Mouse (Mus musculus) MEL (cell line): ENCODE results near the gene Adgrv1. TPM values are rescaled to one million over a fixed set of nuclear protein-coding genes. Genes with fewer than 3 reads are reported as not detected.

Experiments used
- DNase-seq: peaks from one replicate; pipeline ENCODE4 v3.0.0; 2011; ENCODE audit warnings: low read depth, low spot score
- H3K27ac ChIP-seq: 2 replicates; pipeline ENCODE4 v1.5.1; 2012; ENCODE audit warnings: low read depth, mild to moderate bottlenecking, control low read depth, low read length, moderate library complexity; ENCODE audit not compliant: control insufficient read depth
- H3K27me3 ChIP-seq, 2 experiments: fragments of 150-350 bp in 1 of 2; sonication (generic) in 1 of 2; 2 replicates each; pipeline ENCODE4 v1.6.1; 2012; ENCODE audit warnings: low read length in 2 of 2, mild to moderate bottlenecking in 2 of 2, improper control_type of control experiment in 1 of 2, moderate library complexity in 1 of 2; ENCODE audit not compliant: insufficient read depth in 2 of 2, control insufficient read depth in 1 of 2
- H3K36me3 ChIP-seq, 2 experiments: 2 replicates each; pipeline ENCODE4 v1.6.1; 2012 to 2014; ENCODE audit warnings: low read length in 2 of 2, improper control_type of control experiment in 1 of 2, inconsistent platforms in 1 of 2, mild to moderate bottlenecking in 1 of 2; ENCODE audit not compliant: insufficient read depth in 2 of 2, control insufficient read depth in 1 of 2
- H3K4me1 ChIP-seq, 2 experiments: fragments of 150-350 bp in 1 of 2; sonication (generic) in 1 of 2; 2 replicates each; pipeline ENCODE4 v1.6.1; 2012; ENCODE audit warnings: low read length in 2 of 2, improper control_type of control experiment in 1 of 2, mild to moderate bottlenecking in 1 of 2; ENCODE audit not compliant: insufficient read depth in 2 of 2, control insufficient read depth in 1 of 2
- H3K4me3 ChIP-seq, 2 experiments: fragments of 150-350 bp in 1 of 2; sonication (generic) in 1 of 2; 2 replicates each; pipeline ENCODE4 v1.5.1; 2012; ENCODE audit warnings: low read depth in 2 of 2, low read length in 2 of 2, mild to moderate bottlenecking in 2 of 2, moderate library complexity in 2 of 2, control low read depth in 1 of 2, improper control_type of control experiment in 1 of 2; ENCODE audit not compliant: control insufficient read depth in 1 of 2, insufficient read depth in 1 of 2
- H3K79me2 ChIP-seq: 2 replicates; pipeline ENCODE4 v1.6.1; 2012; ENCODE audit warnings: mild to moderate bottlenecking, low read length, moderate library complexity; ENCODE audit not compliant: control insufficient read depth, poor library complexity, insufficient read depth
- H3K9ac ChIP-seq: 2 replicates; pipeline ENCODE4 v1.6.1; 2012; ENCODE audit warnings: low read depth, mild to moderate bottlenecking, control low read depth, low read length, moderate library complexity; ENCODE audit not compliant: control insufficient read depth, poor library complexity, severe bottlenecking
- H3K9me3 ChIP-seq: fragments of 150-350 bp; sonication (generic); replicated peaks from 2 replicates; pipeline ENCODE4 v1.6.1; 2012; ENCODE audit warnings: mild to moderate bottlenecking, low read length, improper control_type of control experiment, moderate library complexity; ENCODE audit not compliant: insufficient read depth
- CTCF ChIP-seq, 3 experiments: IDR thresholded peaks in 2 of 3; conservative IDR thresholded peaks in 1 of 3; 2 replicates each; pipeline ENCODE4 v1.5.1; 2011 to 2012; ENCODE audit warnings: low read length in 3 of 3, low read depth in 2 of 3, mild to moderate bottlenecking in 2 of 3, improper control_type of control experiment in 1 of 3, inconsistent platforms in 1 of 3, mixed read lengths in 1 of 3, moderate library complexity in 1 of 3; ENCODE audit not compliant: control insufficient read depth in 1 of 3, insufficient read depth in 1 of 3, poor library complexity in 1 of 3, severe bottlenecking in 1 of 3
- E2F4 ChIP-seq: IDR thresholded peaks from 2 replicates; pipeline ENCODE4 v1.6.1; 2011; ENCODE audit warnings: low read depth, low read length, improper control_type of control experiment, borderline replicate concordance
- ELF1 ChIP-seq: IDR thresholded peaks from 2 replicates; pipeline ENCODE4 v1.6.1; 2014; ENCODE audit warnings: low read depth, mild to moderate bottlenecking, inconsistent platforms, low read length, improper control_type of control experiment, moderate library complexity
- ETS1 ChIP-seq: IDR thresholded peaks from 2 replicates; pipeline ENCODE4 v1.6.1; 2012; ENCODE audit warnings: low read depth, mild to moderate bottlenecking, inconsistent platforms, low read length, improper control_type of control experiment, moderate library complexity
- GABPA ChIP-seq: IDR thresholded peaks from 2 replicates; pipeline ENCODE4 v1.6.1; 2012; ENCODE audit warnings: low read depth, mild to moderate bottlenecking, inconsistent platforms, low read length, improper control_type of control experiment, moderate library complexity
- GATA1 ChIP-seq: IDR thresholded peaks from 2 replicates; pipeline ENCODE4 v1.6.1; 2011; ENCODE audit warnings: low read depth, low read length, improper control_type of control experiment
- JUND ChIP-seq: IDR thresholded peaks from 2 replicates; pipeline ENCODE4 v1.6.1; 2011; ENCODE audit warnings: low read depth, mild to moderate bottlenecking, improper control_type of control experiment, low read length
- MAFK ChIP-seq: IDR thresholded peaks from 2 replicates; pipeline ENCODE4 v1.6.1; 2011; ENCODE audit warnings: low read depth, mild to moderate bottlenecking, low read length, improper control_type of control experiment, borderline replicate concordance
- MEF2A ChIP-seq: IDR thresholded peaks from 2 replicates; pipeline ENCODE4 v1.6.1; 2014; ENCODE audit warnings: low read depth, mild to moderate bottlenecking, inconsistent platforms, low read length, improper control_type of control experiment; ENCODE audit not compliant: poor library complexity, insufficient replicate concordance, severe bottlenecking; ENCODE audit errors: extremely low read depth
- MXI1 ChIP-seq: IDR thresholded peaks from 2 replicates; pipeline ENCODE4 v1.6.1; 2011; ENCODE audit warnings: mild to moderate bottlenecking, low read depth, low read length, improper control_type of control experiment
- MYB ChIP-seq: IDR thresholded peaks from 2 replicates; pipeline ENCODE4 v1.6.1; 2011; ENCODE audit warnings: mild to moderate bottlenecking, low read depth, low read length, improper control_type of control experiment
- MYC ChIP-seq: IDR thresholded peaks from 2 replicates; pipeline ENCODE4 v1.6.1; 2011; ENCODE audit warnings: low read depth, mild to moderate bottlenecking, low read length, improper control_type of control experiment, moderate library complexity
- NELFE ChIP-seq: IDR thresholded peaks from 2 replicates; pipeline ENCODE4 v1.6.1; 2011; ENCODE audit warnings: low read depth, low read length, improper control_type of control experiment
- NRF1 ChIP-seq: IDR thresholded peaks from 2 replicates; pipeline ENCODE4 v1.6.1; 2014; ENCODE audit warnings: low read depth, mild to moderate bottlenecking, inconsistent platforms, low read length, improper control_type of control experiment, moderate library complexity; ENCODE audit not compliant: poor library complexity, insufficient read depth, severe bottlenecking
- POLR2A ChIP-seq, 2 experiments: IDR thresholded peaks; 2 replicates each; pipeline ENCODE4 v1.6.1; 2011 to 2012; ENCODE audit warnings: low read length in 2 of 2, mild to moderate bottlenecking in 2 of 2, control low read depth in 1 of 2, improper control_type of control experiment in 1 of 2, low read depth in 1 of 2, moderate library complexity in 1 of 2; ENCODE audit not compliant: control insufficient read depth in 1 of 2, insufficient read depth in 1 of 2, poor library complexity in 1 of 2
- POLR2AphosphoS5 ChIP-seq: IDR thresholded peaks from 2 replicates; pipeline ENCODE4 v1.6.1; 2012; ENCODE audit warnings: low read depth, borderline replicate concordance, mild to moderate bottlenecking, inconsistent platforms, low read length, moderate library complexity, mixed read lengths
- RAD21 ChIP-seq: IDR thresholded peaks from 2 replicates; pipeline ENCODE4 v1.6.1; 2011; ENCODE audit warnings: mild to moderate bottlenecking, low read depth, low read length, improper control_type of control experiment
- SIN3A ChIP-seq: IDR thresholded peaks from 2 replicates; pipeline ENCODE4 v1.6.1; 2012; ENCODE audit warnings: low read length, improper control_type of control experiment, inconsistent platforms
- SMC3 ChIP-seq: IDR thresholded peaks from 2 replicates; pipeline ENCODE4 v1.6.1; 2011; ENCODE audit warnings: low read depth, low read length, improper control_type of control experiment
- TAL1 ChIP-seq: IDR thresholded peaks from 2 replicates; pipeline ENCODE4 v1.6.1; 2012; ENCODE audit warnings: mild to moderate bottlenecking, inconsistent platforms, low read length, moderate library complexity, mixed read lengths
- USF2 ChIP-seq, 2 experiments: IDR thresholded peaks; 2 replicates each; pipeline ENCODE4 v1.6.1; 2011 to 2012; ENCODE audit warnings: improper control_type of control experiment in 2 of 2, low read length in 2 of 2, borderline replicate concordance in 1 of 2, inconsistent platforms in 1 of 2, low read depth in 1 of 2, mild to moderate bottlenecking in 1 of 2; ENCODE audit not compliant: insufficient read depth in 1 of 2
- ZKSCAN1 ChIP-seq: IDR thresholded peaks from 2 replicates; pipeline ENCODE4 v1.6.1; 2012; ENCODE audit warnings: low read depth, mild to moderate bottlenecking, inconsistent platforms, low read length, improper control_type of control experiment, moderate library complexity
- ZMIZ1 ChIP-seq: IDR thresholded peaks from 2 replicates; pipeline ENCODE4 v1.6.1; 2012; ENCODE audit warnings: low read depth, mild to moderate bottlenecking, inconsistent platforms, low read length, improper control_type of control experiment, moderate library complexity
- polyA plus RNA-seq, 2 experiments: library from polyadenylated mRNA; stranded (reverse) in 1 of 2; unstranded in 1 of 2; fragments of >175 nt in 1 of 2; fragments of >200 nt in 1 of 2; gene quantifications; 2 replicates each; pipeline versions ENCODE4 v1.2.1 to v1.2.4; 2012; ENCODE audit warnings: low replicate concordance in 2 of 2, low read depth in 1 of 2; ENCODE audit not compliant: insufficient read length in 2 of 2, insufficient read depth in 1 of 2, missing spikeins in 1 of 2
- total RNA-seq: library from RNA; depleted of rRNA; stranded (reverse); fragments of 300-350 nt; gene quantifications from 2 replicates; pipeline ENCODE4 v1.2.3, GENCODE M21; 2012

Gene Adgrv1
- total and polyA plus RNA-seq, 3 experiments: 5.6 to 5.8 TPM; not detected in 1

- H3K4me1 ChIP-seq: no peaks in the 10 kb centered on the region
- no peak overlapping the region for H3K4me3 ChIP-seq
- DNase-seq: no peak
- H3K9me3 ChIP-seq: no peaks in the 10 kb centered on the region
- no peaks in the 10 kb centered on the region for H3K36me3 ChIP-seq
- no peak overlapping the region for H3K27ac ChIP-seq
- H3K79me2 ChIP-seq: no peaks in the 10 kb centered on the region
- H3K9ac ChIP-seq: no peak overlapping the region
- no peaks in the 10 kb centered on the region for H3K27me3 ChIP-seq
- no peak for TF ChIP-seq MYB
- no peak for TF ChIP-seq MAFK
- no peak for TF ChIP-seq ELF1
- TF ChIP-seq TAL1: no peak
- TF ChIP-seq RAD21: no peak
- no peak for TF ChIP-seq E2F4
- TF ChIP-seq POLR2A (IDR thresholded peaks at IDR 0.05; ENCODE audit: control insufficient read depth in 1 of 2, insufficient read depth in 1 of 2, low read depth in 1 of 2, low read length in 2 of 2, poor library complexity in 1 of 2): no peak
- TF ChIP-seq JUND: no peak
- TF ChIP-seq MXI1: no peak
- no peak for TF ChIP-seq SMC3
Observed at GRCm38 (mm10) chr13:81280650-81281229, 352.2 kb downstream of the Adgrv1 start.

- H3K4me1 ChIP-seq: no peaks in the 10 kb centered on the region
- TF ChIP-seq NRF1 (no peak), GABPA (no peak), POLR2AphosphoS5 (no peak), ZKSCAN1 (no peak), MEF2A (no peak), MAFK (no peak), TAL1 (no peak), SIN3A (no peak), JUND (no peak), NELFE (no peak), E2F4 (no peak), CTCF (IDR thresholded peaks at IDR 0.05 in 2 of 3, conservative IDR thresholded peaks at IDR 0.05 in 1 of 3; ENCODE audit: control insufficient read depth in 1 of 3, insufficient read depth in 1 of 3, low read depth in 2 of 3, low read length in 3 of 3, poor library complexity in 1 of 3, severe bottlenecking in 1 of 3) (no peak), ZMIZ1 (no peak), GATA1 (no peak), USF2 (IDR thresholded peaks at IDR 0.05; ENCODE audit: borderline replicate concordance in 1 of 2, insufficient read depth in 1 of 2, low read depth in 1 of 2, low read length in 2 of 2) (no peak), ETS1 (no peak), MYC (no peak)
- H3K36me3 ChIP-seq: no peaks in the 10 kb centered on the region
- H3K27ac ChIP-seq: no peak overlapping the region
- H3K9me3 ChIP-seq: no peaks in the 10 kb centered on the region
- H3K9ac ChIP-seq: no peak overlapping the region
- H3K79me2 ChIP-seq: no peaks in the 10 kb centered on the region
- no peak for DNase-seq
- H3K4me3 ChIP-seq: no peak overlapping the region
- no peaks in the 10 kb centered on the region for H3K27me3 ChIP-seq
Observed at GRCm38 (mm10) chr13:81279351-81279736, 353.6 kb downstream of the Adgrv1 start.
